Mouse (Mus musculus): ENCODE data around the gene AU022252.

DNA sequence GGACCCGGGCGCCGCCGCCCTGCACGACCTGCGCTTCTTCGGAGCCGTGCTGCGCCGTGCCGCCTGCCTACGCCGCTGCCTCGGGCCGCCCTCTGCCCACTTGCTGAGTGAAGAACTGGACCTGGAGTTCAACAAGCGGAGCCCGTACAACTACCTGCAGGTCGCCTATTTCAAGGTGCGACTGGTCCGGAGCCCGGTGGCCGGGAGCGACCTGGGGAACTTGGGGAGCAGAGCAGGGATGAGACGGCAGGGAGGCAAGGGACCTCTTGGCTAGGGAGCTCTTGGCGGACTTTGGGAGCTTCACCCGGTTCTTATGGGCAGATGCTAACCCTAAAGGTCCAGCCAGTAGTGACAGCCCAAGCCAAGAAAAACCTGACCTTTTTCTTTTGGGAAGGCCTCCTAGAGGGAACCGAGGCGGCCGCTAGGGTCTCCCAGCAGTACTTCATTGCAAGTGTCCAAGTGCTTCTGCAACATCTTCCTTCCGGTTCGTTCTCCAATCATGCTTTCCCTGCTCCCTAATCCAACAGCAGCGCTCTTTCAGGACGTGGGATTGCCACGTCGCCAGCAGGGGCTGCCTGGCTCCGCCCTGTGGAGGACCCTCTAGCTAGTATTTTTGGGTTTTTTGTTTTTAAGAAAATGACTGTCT is 867 bp upstream of the AU022252 start:
- TF ChIP-seq POLR2A (IDR thresholded peaks at IDR 0.05; ENCODE audit: insufficient read depth, low read length): no peak
- TF ChIP-seq CTCF (IDR thresholded peaks at IDR 0.05; ENCODE audit: low read depth, low read length): no peak
- no peak for TF ChIP-seq EP300 (IDR thresholded peaks at IDR 0.05; ENCODE audit: insufficient read depth, low read depth, low read length)

Measured in ES-Bruce4 (cell line).